Mouse (Mus musculus): ENCODE measurements at regions not wholly inside any gene's neighbourhood (a gene's known extent, or its start where the extent isn't known, plus 50 kb on each side); places are given as distances from the start of the nearest gene placed in this dataset.
A peak's percentile ranks its signal among the peaks of the same experiment; 100 is the strongest.

DNA sequence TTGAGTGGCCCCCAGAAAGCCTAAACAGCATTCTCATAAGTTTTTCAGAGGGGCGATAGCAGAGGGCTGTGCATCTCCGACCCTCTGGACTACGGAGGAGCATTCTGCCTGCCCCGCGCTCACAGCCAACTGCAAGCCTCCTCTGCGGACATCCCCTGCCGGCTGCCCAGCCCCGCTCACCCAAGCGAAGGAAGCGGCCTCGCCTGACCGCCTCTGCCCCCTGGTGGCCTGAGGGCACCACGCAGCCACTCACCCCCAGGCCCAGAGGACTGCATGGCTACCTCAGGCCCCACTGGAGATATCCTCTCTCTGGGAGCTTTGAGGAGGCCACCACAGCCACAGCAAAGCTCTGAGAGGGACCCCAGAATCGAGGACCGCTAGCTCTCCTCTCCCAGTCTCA lies 58.8 kb upstream of the Dlk1 start:
- no peaks in the 10 kb centered on the region for H3K9me3 ChIP-seq (ENCODE audit: control insufficient read depth, low read length)
- WGBS: 5% methylated on average over 15 of the region's 15 CpGs
- H3K4me3 ChIP-seq (ENCODE audit: low read length): no peak overlapping the region
- no peak overlapping the region for H3K9ac ChIP-seq (ENCODE audit: low read depth, low read length)
- no peaks in the 10 kb centered on the region for H3K36me3 ChIP-seq (ENCODE audit: control insufficient read depth, insufficient read depth, low read length)
- H3K27ac ChIP-seq (ENCODE audit: low read depth, low read length): no peak overlapping the region
- H3K27me3 ChIP-seq (ENCODE audit: control insufficient read depth, insufficient read depth, low read length): no peaks in the 10 kb centered on the region; the same call in 1 of the 2 replicates
- H3K4me2 ChIP-seq (replicated peaks; ENCODE audit: low read depth, low read length): peak overlapping the region; percentile 19; the same call in 1 of the 2 replicates
- H3K4me1 ChIP-seq (ENCODE audit: control insufficient read depth, insufficient read depth, low read length): peaks cover 2% of the 10 kb centered on the region; the same call in 1 of the 2 replicates
- ATAC-seq (ENCODE audit: low FRiP score, low TSS enrichment): peak; percentile 82

DNA sequence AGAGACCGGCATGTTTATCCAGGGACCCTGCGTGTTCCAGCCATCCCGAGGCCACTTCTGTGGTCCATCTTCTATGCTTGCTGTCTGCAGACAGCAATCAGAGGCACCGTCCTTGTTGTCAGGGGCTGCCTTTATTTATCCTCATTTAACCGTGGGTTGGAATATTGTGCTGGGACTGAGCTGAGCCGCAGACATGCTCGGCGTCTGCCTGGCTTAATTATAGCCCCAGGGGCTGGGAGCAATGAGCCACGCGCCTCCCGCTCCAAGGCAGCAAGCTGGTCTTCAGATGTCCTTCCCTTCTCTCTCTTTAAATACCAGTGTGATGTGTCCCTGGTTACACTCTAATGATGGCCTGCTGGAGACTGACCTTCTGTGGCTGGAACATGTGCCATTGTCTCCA lies 58.2 kb upstream of the Dlk1 start:
- WGBS: 53% methylated on average over 11 of the region's 11 CpGs
- Histone ChIP-seq H3K36me3 (ENCODE audit: control insufficient read depth, insufficient read depth, low read length) (no peaks in the 10 kb centered on the region), H3K27ac (ENCODE audit: low read depth, low read length) (no peak overlapping the region), H3K27me3 (ENCODE audit: control insufficient read depth, insufficient read depth, low read length) (no peaks in the 10 kb centered on the region; the same call in 1 of the 2 replicates), H3K9ac (ENCODE audit: low read depth, low read length) (no peak overlapping the region), H3K9me3 (ENCODE audit: control insufficient read depth, low read length) (no peaks in the 10 kb centered on the region), H3K4me1 (ENCODE audit: control insufficient read depth, insufficient read depth, low read length) (peaks cover 3% of the 10 kb centered on the region; the same call in 1 of the 2 replicates), H3K4me3 (ENCODE audit: low read length) (no peak overlapping the region), H3K4me2 (replicated peaks; ENCODE audit: low read depth, low read length) (no peak overlapping the region)
- no peak for ATAC-seq (ENCODE audit: low FRiP score, low TSS enrichment)

GRCm38 (mm10) chr12:109396614-109397013 lies 56.0 kb upstream of the Dlk1 start:
- Histone ChIP-seq H3K4me1 (ENCODE audit: control insufficient read depth, insufficient read depth, low read length) (peaks cover 10% of the 10 kb centered on the region), H3K27ac (ENCODE audit: low read depth, low read length) (no peak overlapping the region)

DNA sequence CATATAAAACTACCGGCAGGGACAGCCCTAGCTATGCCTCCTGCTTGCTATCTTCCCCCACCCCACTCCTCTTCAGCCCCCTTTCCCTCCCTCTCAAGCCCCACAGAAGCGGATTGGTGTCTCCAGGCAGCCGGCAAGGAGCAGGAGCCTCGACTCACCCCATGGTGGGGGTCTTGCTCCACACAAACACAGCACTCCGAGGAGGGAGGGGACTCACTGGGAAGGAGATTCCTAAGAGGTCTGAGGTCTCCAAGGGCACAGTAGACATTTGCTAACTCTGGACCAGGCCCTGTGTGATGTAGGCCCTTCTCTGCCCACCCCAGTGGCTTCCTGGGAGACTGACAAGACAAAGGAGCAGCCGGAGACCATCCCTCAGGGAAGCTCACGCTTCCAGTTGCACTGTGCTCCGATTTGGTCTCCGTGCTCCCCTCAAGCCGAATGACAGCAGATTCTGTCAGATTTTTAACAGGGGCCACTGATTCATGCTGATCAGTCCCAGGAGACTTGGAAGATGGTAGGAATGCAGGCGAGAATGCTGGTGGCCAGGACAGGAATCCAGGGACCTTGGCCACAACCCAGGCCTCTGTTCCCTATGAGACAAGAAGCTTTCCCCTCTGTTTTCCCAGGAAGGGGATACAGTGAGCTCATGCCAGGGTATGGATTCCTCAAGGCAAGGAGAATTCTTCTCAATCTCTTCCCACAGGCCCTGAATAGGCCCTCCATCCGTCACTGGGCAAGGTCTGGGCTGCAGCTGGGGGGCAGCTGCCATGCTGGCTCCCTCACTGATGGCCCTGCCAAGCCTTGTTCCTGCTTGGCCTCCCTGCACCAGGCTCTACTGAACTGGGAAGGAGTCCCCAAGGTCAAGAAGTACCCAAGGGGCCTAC lies 55.2 kb upstream of the Dlk1 start:
- 55% methylated on average over 12 of the region's 12 CpGs for WGBS
- 0 out of 2 replicates have a peak overlapping the region, but pooled peaks have one; percentile 6 for H3K27ac ChIP-seq (ENCODE audit: low read depth, low read length)
- no peak for ATAC-seq (ENCODE audit: low FRiP score, low TSS enrichment)

More at GRCm38 (mm10) chr12:109396614-109397013, 56.0 kb upstream of the Dlk1 start:
- ATAC-seq (ENCODE audit: low FRiP score, low TSS enrichment): no peak
- Histone ChIP-seq H3K9me3 (ENCODE audit: control insufficient read depth, low read length) (no peaks in the 10 kb centered on the region), H3K36me3 (ENCODE audit: control insufficient read depth, insufficient read depth, low read length) (no peaks in the 10 kb centered on the region), H3K4me3 (ENCODE audit: low read length) (no peak overlapping the region), H3K4me2 (replicated peaks; ENCODE audit: low read depth, low read length) (no peak overlapping the region), H3K9ac (ENCODE audit: low read depth, low read length) (no peak overlapping the region), H3K27me3 (ENCODE audit: control insufficient read depth, insufficient read depth, low read length) (no peaks in the 10 kb centered on the region; the same call in 1 of the 2 replicates)
- WGBS: 76% methylated on average over 6 of the region's 6 CpGs

DNA sequence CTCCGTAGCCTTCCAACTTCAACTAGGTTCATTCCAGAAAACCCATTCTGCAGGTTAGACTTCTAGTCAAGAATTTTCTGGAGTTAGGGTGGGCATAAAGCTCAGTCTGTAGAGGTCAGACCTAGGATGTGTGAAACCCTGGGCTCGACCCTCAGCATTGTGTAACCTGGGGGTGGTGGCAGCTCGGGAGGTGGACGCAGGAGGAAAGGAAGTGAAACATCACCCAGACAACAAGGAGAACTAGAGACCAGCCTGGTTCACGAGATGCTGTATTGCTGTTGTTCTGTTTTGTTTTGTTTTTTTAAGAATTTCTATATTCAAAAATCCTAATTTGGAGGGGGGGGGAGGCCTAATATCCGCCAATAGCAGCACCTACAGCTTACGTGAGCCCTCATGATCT lies 54.1 kb upstream of the Dlk1 start:
- no peak for ATAC-seq (ENCODE audit: low FRiP score, low TSS enrichment)
- no peaks in the 10 kb centered on the region for H3K36me3 ChIP-seq (ENCODE audit: control insufficient read depth, insufficient read depth, low read length)
- H3K4me3 ChIP-seq (ENCODE audit: low read length): no peak overlapping the region
- H3K4me1 ChIP-seq (ENCODE audit: control insufficient read depth, insufficient read depth, low read length): peaks cover 29% of the 10 kb centered on the region
- WGBS: 76% methylated on average over 7 of the region's 7 CpGs
- peak overlapping the region; percentile 25; the same call in 1 of the 2 replicates for H3K27ac ChIP-seq (ENCODE audit: low read depth, low read length)
- H3K27me3 ChIP-seq (ENCODE audit: control insufficient read depth, insufficient read depth, low read length): no peaks in the 10 kb centered on the region
- no peak overlapping the region for H3K4me2 ChIP-seq (replicated peaks; ENCODE audit: low read depth, low read length)
- H3K9me3 ChIP-seq (ENCODE audit: control insufficient read depth, low read length): no peaks in the 10 kb centered on the region
- H3K9ac ChIP-seq (ENCODE audit: low read depth, low read length): no peak overlapping the region

More for the DNA sequence above, 55.2 kb upstream of the Dlk1 start:
- no peak overlapping the region for H3K4me3 ChIP-seq (ENCODE audit: low read length)
- no peaks in the 10 kb centered on the region for H3K9me3 ChIP-seq (ENCODE audit: control insufficient read depth, low read length)
- H3K27me3 ChIP-seq (ENCODE audit: control insufficient read depth, insufficient read depth, low read length): no peaks in the 10 kb centered on the region
- H3K4me1 ChIP-seq (ENCODE audit: control insufficient read depth, insufficient read depth, low read length): peaks cover 18% of the 10 kb centered on the region
- H3K36me3 ChIP-seq (ENCODE audit: control insufficient read depth, insufficient read depth, low read length): no peaks in the 10 kb centered on the region
- H3K4me2 ChIP-seq (replicated peaks; ENCODE audit: low read depth, low read length): no peak overlapping the region
- H3K9ac ChIP-seq (ENCODE audit: low read depth, low read length): no peak overlapping the region

DNA sequence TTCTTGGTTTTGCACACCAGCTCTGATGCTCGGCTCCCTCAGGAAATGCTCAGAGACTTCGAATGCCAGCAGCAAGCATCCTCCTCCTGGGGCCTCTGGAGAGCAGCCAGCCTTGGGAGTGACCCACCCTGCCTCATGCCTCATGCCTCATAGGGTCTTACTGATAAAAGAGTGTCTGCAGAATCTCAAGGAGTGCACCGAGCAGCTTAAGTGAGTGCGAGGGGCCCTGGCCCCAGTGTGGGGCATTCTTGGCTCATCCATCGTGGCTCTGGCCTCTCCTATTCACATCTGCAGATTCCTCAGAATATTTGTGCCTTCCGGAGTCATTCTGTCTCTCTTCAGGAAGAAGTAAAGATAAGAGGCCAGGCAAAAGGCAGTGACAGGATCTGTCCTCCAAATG lies 53.7 kb upstream of the Dlk1 start:
- no peak for ATAC-seq (ENCODE audit: low FRiP score, low TSS enrichment)
- Histone ChIP-seq H3K36me3 (ENCODE audit: control insufficient read depth, insufficient read depth, low read length) (no peaks in the 10 kb centered on the region), H3K4me2 (replicated peaks; ENCODE audit: low read depth, low read length) (no peak overlapping the region; the same call in 1 of the 2 replicates), H3K9me3 (ENCODE audit: control insufficient read depth, low read length) (no peaks in the 10 kb centered on the region), H3K27me3 (ENCODE audit: control insufficient read depth, insufficient read depth, low read length) (no peaks in the 10 kb centered on the region), H3K4me1 (ENCODE audit: control insufficient read depth, insufficient read depth, low read length) (peaks cover 34% of the 10 kb centered on the region), H3K4me3 (ENCODE audit: low read length) (no peak overlapping the region), H3K27ac (ENCODE audit: low read depth, low read length) (peak overlapping the region; percentile 25; the same call in 1 of the 2 replicates), H3K9ac (ENCODE audit: low read depth, low read length) (no peak overlapping the region)
- WGBS: 21% methylated on average over 6 of the region's 6 CpGs

DNA sequence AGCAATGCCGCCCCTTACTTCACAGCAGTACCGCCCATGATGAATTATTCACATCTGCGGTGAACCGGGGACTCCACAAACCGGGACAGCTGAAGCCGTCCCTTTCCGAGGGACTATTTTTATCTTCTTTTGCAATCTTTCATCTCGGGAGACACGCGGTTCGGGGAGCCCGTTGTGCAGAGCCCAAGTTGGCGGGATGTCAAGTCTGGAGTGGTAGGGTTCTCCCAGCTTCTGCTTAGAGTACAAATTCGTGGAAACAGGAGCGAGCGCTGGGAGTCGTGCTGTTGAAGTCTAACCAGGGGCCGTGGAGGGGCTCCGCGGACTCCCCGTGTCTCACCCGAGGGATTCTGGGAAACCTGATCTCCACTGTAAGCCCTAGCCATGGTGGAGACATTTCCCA lies 53.0 kb upstream of the Dlk1 start:
- whole genome bisulfite sequencing: 18% methylated on average over 22 of the region's 22 CpGs
- no peak for ATAC-seq (ENCODE audit: low FRiP score, low TSS enrichment)
- no peaks in the 10 kb centered on the region for H3K9me3 ChIP-seq (ENCODE audit: control insufficient read depth, low read length)
- H3K27ac ChIP-seq (ENCODE audit: low read depth, low read length): peak overlapping the region; percentile 25; the same call in 1 of the 2 replicates
- H3K4me2 ChIP-seq (replicated peaks; ENCODE audit: low read depth, low read length): peak overlapping the region; percentile 22; the same call in 1 of the 2 replicates
- no peaks in the 10 kb centered on the region for H3K36me3 ChIP-seq (ENCODE audit: control insufficient read depth, insufficient read depth, low read length)
- no peak overlapping the region for H3K9ac ChIP-seq (ENCODE audit: low read depth, low read length)
- no peaks in the 10 kb centered on the region for H3K27me3 ChIP-seq (ENCODE audit: control insufficient read depth, insufficient read depth, low read length)
- no peak overlapping the region for H3K4me3 ChIP-seq (ENCODE audit: low read length)
- peaks cover 40% of the 10 kb centered on the region for H3K4me1 ChIP-seq (ENCODE audit: control insufficient read depth, insufficient read depth, low read length)

DNA sequence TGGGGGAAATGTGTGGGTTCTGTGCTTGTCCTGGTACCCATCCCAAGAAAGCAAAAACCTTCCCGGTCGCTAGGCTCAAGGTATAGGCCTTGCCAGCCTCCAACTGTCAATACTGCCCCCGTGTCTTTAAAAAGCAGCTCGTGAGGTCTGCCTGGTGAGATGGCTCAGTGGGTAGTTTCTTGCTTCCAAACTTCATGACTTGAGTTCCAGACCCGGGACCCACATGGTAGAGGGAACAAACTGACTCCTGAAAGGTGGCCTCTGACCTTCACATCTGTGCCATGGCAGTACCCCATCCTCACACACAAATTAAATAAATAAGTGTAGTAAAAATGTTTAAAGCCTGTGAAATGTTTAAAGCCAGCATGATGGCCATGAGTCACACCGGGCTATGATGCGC lies 52.6 kb upstream of the Dlk1 start:
- Histone ChIP-seq H3K4me1 (ENCODE audit: control insufficient read depth, insufficient read depth, low read length) (peaks cover 40% of the 10 kb centered on the region), H3K4me2 (replicated peaks; ENCODE audit: low read depth, low read length) (no peak overlapping the region; the same call in 1 of the 2 replicates)
- 87% methylated on average over 7 of the region's 7 CpGs for WGBS

More for the DNA sequence above, 52.6 kb upstream of the Dlk1 start:
- H3K4me3 ChIP-seq (ENCODE audit: low read length): no peak overlapping the region
- H3K27ac ChIP-seq (ENCODE audit: low read depth, low read length): peak overlapping the region; percentile 25; the same call in 1 of the 2 replicates
- no peak overlapping the region for H3K9ac ChIP-seq (ENCODE audit: low read depth, low read length)
- no peak for ATAC-seq (ENCODE audit: low FRiP score, low TSS enrichment)
- no peaks in the 10 kb centered on the region for H3K9me3 ChIP-seq (ENCODE audit: control insufficient read depth, low read length)
- H3K36me3 ChIP-seq (ENCODE audit: control insufficient read depth, insufficient read depth, low read length): no peaks in the 10 kb centered on the region
- no peaks in the 10 kb centered on the region for H3K27me3 ChIP-seq (ENCODE audit: control insufficient read depth, insufficient read depth, low read length)
